Mouse (Mus musculus): Measurements from ENCODE around the gene Trim21. TPM values are rescaled to one million over a fixed set of nuclear protein-coding genes. Genes with fewer than 3 reads are reported as not detected.

The Trim21 gene
- polyA plus RNA-seq, 1 experiment from 2014 or later = 0.76 TPM

GRCm38 (mm10) chr7:102509726-102510125 is 55.6 kb downstream of the Trim21 start:
- Histone ChIP-seq H3K9ac (replicated peaks; ENCODE audit: low read depth) (no peak overlapping the region), H3K9me3 (ENCODE audit: low read length) (no peaks in the 10 kb centered on the region), H3K4me3 (ENCODE audit: low read depth, low read length) (no peak overlapping the region), H3K27me3 (replicated peaks; ENCODE audit: insufficient read depth, low read length) (no peaks in the 10 kb centered on the region), H3K4me1 (ENCODE audit: insufficient read depth, low read depth, low read length) (no peaks in the 10 kb centered on the region), H3K27ac (ENCODE audit: low read length) (no peak overlapping the region), H3K36me3 (ENCODE audit: insufficient read depth, low read length) (no peaks in the 10 kb centered on the region), H3K4me2 (replicated peaks; ENCODE audit: low read depth, low read length) (no peak overlapping the region)
- ATAC-seq (no peak), DNase-seq (ENCODE audit: low spot score) (no peak)
- 86% methylated on average over 7 of the region's 7 CpGs for WGBS
- TF ChIP-seq CTCF (IDR thresholded peaks at IDR 0.05) (no peak), EP300 (IDR thresholded peaks at IDR 0.05) (no peak)

DNA sequence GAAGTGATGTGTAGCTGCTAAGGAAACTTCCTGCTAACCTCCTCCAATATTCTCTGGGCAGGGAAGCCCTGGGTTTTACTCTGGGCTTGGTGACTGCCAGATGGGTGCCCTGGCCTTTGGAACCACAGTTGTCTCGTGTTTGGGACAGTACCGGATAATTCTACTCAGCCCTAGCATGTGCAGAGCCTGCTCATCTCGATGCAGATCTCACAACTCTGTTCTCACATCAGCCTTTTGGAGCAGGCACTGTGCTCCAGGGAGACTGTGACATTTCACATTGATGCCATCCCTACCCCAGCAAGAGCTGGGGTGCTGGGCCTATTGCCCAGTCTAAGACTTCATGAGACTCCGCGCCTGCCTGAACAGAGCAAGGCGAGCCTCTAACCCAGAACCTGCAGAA is 56.6 kb downstream of the Trim21 start:
- no peak overlapping the region for H3K9ac ChIP-seq (replicated peaks; ENCODE audit: low read depth)
- WGBS = 93% methylated on average over 6 of the region's 6 CpGs
- H3K27ac ChIP-seq (ENCODE audit: low read length) = no peak overlapping the region
- H3K36me3 ChIP-seq (ENCODE audit: insufficient read depth, low read length) = no peaks in the 10 kb centered on the region
- H3K9me3 ChIP-seq (ENCODE audit: low read length) = no peaks in the 10 kb centered on the region
- no peak for ATAC-seq
- no peak overlapping the region for H3K4me2 ChIP-seq (replicated peaks; ENCODE audit: low read depth, low read length)
- DNase-seq (ENCODE audit: low spot score) = no peak
- no peak overlapping the region for H3K4me3 ChIP-seq (ENCODE audit: low read depth, low read length)
- H3K27me3 ChIP-seq (replicated peaks; ENCODE audit: insufficient read depth, low read length) = no peaks in the 10 kb centered on the region
- no peaks in the 10 kb centered on the region for H3K4me1 ChIP-seq (ENCODE audit: insufficient read depth, low read depth, low read length)
- no peak for TF ChIP-seq CTCF (IDR thresholded peaks at IDR 0.05)
- TF ChIP-seq EP300 (IDR thresholded peaks at IDR 0.05) = no peak

DNA sequence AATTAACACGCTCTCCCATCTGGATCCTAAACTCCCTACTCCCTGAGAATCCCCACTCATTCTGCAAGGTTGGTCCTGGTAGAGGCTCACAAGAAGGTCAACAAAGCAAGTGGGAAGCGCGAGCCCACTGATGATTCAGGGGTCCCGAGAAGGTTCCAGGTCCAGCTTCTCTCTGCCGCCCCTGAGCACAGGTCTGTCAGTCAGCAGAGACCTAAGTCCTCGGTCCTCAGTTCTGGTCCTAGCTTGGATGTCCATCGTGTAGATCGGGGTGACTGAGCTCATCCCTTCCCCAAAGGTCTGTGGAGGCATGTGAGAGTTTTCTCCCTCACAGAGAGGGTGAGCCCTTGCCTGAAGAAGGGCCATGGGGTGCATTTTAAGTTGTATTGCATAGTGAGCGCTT is 57.2 kb downstream of the Trim21 start:
- WGBS = 85% methylated on average over 9 of the region's 9 CpGs
- DNase-seq (ENCODE audit: low spot score) (no peak), ATAC-seq (no peak)
- TF ChIP-seq EP300 (IDR thresholded peaks at IDR 0.05) = no peak
- TF ChIP-seq CTCF (IDR thresholded peaks at IDR 0.05) = no peak
- Histone ChIP-seq H3K27me3 (replicated peaks; ENCODE audit: insufficient read depth, low read length) (no peaks in the 10 kb centered on the region), H3K27ac (ENCODE audit: low read length) (no peak overlapping the region), H3K4me2 (replicated peaks; ENCODE audit: low read depth, low read length) (no peak overlapping the region), H3K9ac (replicated peaks; ENCODE audit: low read depth) (no peak overlapping the region), H3K4me1 (ENCODE audit: insufficient read depth, low read depth, low read length) (no peaks in the 10 kb centered on the region), H3K4me3 (ENCODE audit: low read depth, low read length) (no peak overlapping the region), H3K36me3 (ENCODE audit: insufficient read depth, low read length) (no peaks in the 10 kb centered on the region), H3K9me3 (ENCODE audit: low read length) (no peaks in the 10 kb centered on the region)

Other genes starting within 250 kb of the Trim21 start
- 20.7 and 25.2 TPM in 2 replicates for gene Rrm1, start 123.8 kb downstream of the Trim21 start, polyA plus RNA-seq (2015; fragmentation: Nextera tagmentation; extraction: Ambion mirVana)
- gene Olfr543, start 83.8 kb downstream of the Trim21 start, polyA plus RNA-seq (2015; fragmentation: Nextera tagmentation; extraction: Ambion mirVana) = not detected in 2 replicates
- gene Olfr544, start 77.2 kb downstream of the Trim21 start, polyA plus RNA-seq (2015; fragmentation: Nextera tagmentation; extraction: Ambion mirVana) = not detected in 2 replicates
- gene Olfr545, start 65.9 kb downstream of the Trim21 start, polyA plus RNA-seq (2015; fragmentation: Nextera tagmentation; extraction: Ambion mirVana) = not detected in 2 replicates
- not detected in 2 replicates for gene Olfr547, start 30.7 kb downstream of the Trim21 start, polyA plus RNA-seq (2015; fragmentation: Nextera tagmentation; extraction: Ambion mirVana)
- not detected in 2 replicates for gene Olfr548-ps1, start 24.6 kb downstream of the Trim21 start, polyA plus RNA-seq (2015; fragmentation: Nextera tagmentation; extraction: Ambion mirVana)
- not detected in 2 replicates for gene Olfr549, start 15.6 kb downstream of the Trim21 start, polyA plus RNA-seq (2015; fragmentation: Nextera tagmentation; extraction: Ambion mirVana)
- 0.21 TPM in 2 replicates for gene Olfr550, start 6.0 kb upstream of the Trim21 start, polyA plus RNA-seq (2015; fragmentation: Nextera tagmentation; extraction: Ambion mirVana)
- not detected in 2 replicates for gene Olfr551, start 26.4 kb upstream of the Trim21 start, polyA plus RNA-seq (2015; fragmentation: Nextera tagmentation; extraction: Ambion mirVana)
- not detected in 2 replicates for gene Olfr552, start 32.3 kb upstream of the Trim21 start, polyA plus RNA-seq (2015; fragmentation: Nextera tagmentation; extraction: Ambion mirVana)
- gene Olfr553, start 52.7 kb upstream of the Trim21 start, polyA plus RNA-seq (2015; fragmentation: Nextera tagmentation; extraction: Ambion mirVana) = not detected in 2 replicates
- gene Olfr554, start 72.9 kb upstream of the Trim21 start, polyA plus RNA-seq (2015; fragmentation: Nextera tagmentation; extraction: Ambion mirVana) = not detected in 2 replicates
- gene Olfr555, start 93.3 kb upstream of the Trim21 start, polyA plus RNA-seq (2015; fragmentation: Nextera tagmentation; extraction: Ambion mirVana) = not detected in 2 replicates
- gene Olfr556, start 99.4 kb upstream of the Trim21 start, polyA plus RNA-seq (2015; fragmentation: Nextera tagmentation; extraction: Ambion mirVana) = not detected in 2 replicates
- gene Trim68, start 121.8 kb upstream of the Trim21 start, polyA plus RNA-seq (2015; fragmentation: Nextera tagmentation; extraction: Ambion mirVana) = 11.6 and 13.2 TPM in 2 replicates
- gene Olfr557, start 130.4 kb upstream of the Trim21 start, polyA plus RNA-seq (2015; fragmentation: Nextera tagmentation; extraction: Ambion mirVana) = not detected in 2 replicates
- 0.13 and 0.16 TPM in 2 replicates for gene Olfr558, start 136.7 kb upstream of the Trim21 start, polyA plus RNA-seq (2015; fragmentation: Nextera tagmentation; extraction: Ambion mirVana)
- gene Olfr33, start 153.6 kb upstream of the Trim21 start, polyA plus RNA-seq (2015; fragmentation: Nextera tagmentation; extraction: Ambion mirVana) = not detected in 2 replicates
- gene Olfr559, start 162.0 kb upstream of the Trim21 start, polyA plus RNA-seq (2015; fragmentation: Nextera tagmentation; extraction: Ambion mirVana) = not detected in 2 replicates
- gene Olfr560, start 193.9 kb upstream of the Trim21 start, polyA plus RNA-seq (2015; fragmentation: Nextera tagmentation; extraction: Ambion mirVana) = not detected in 2 replicates
- gene Olfr78, start 194.0 kb upstream of the Trim21 start, polyA plus RNA-seq (2015; fragmentation: Nextera tagmentation; extraction: Ambion mirVana) = 0.04 and 0.12 TPM in 2 replicates
- gene Olfr561, start 205.7 kb upstream of the Trim21 start, polyA plus RNA-seq (2015; fragmentation: Nextera tagmentation; extraction: Ambion mirVana) = not detected in 2 replicates
- not detected in 2 replicates for gene Olfr564, start 238.0 kb upstream of the Trim21 start, polyA plus RNA-seq (2015; fragmentation: Nextera tagmentation; extraction: Ambion mirVana)